Comparison of ENCODE assay signal across 7 mouse cellular contexts in genomic region chr13:52978321-52978981, GRCm38 (mm10). TPM values are rescaled to one million over a fixed set of nuclear protein-coding genes. Genes with fewer than 3 reads are reported as not detected.
DNase-seq lines count a peak whose midpoint lies in the region; ATAC-seq lines count a peak whose summit lies in the region.

No protein-coding gene starts in this region.

- no peaks in the 10 kb centered on the region for H3K9me3 ChIP-seq in forebrain, embryonic 10.5 days
- H3K9me3 ChIP-seq in hindbrain, embryonic 10.5 days = no peaks in the 10 kb centered on the region
- H3K9me3 ChIP-seq in limb, embryonic 13.5 days = no peaks in the 10 kb centered on the region
- H3K9me3 ChIP-seq in midbrain, embryonic 16.5 days (replicated peaks; ENCODE audit: control insufficient read depth, low read length, poor library complexity, severe bottlenecking) = no peaks in the 10 kb centered on the region

- peak overlapping the region; percentile 82 for H3K9ac ChIP-seq in limb, embryonic 13.5 days
- peak overlapping the region; percentile 95 for H3K9ac ChIP-seq in midbrain, embryonic 16.5 days (ENCODE audit: low read depth, low read length)

- no peaks in the 10 kb centered on the region for H3K36me3 ChIP-seq in forebrain, embryonic 10.5 days (replicated peaks)
- no peaks in the 10 kb centered on the region for H3K36me3 ChIP-seq in hindbrain, embryonic 10.5 days
- no peaks in the 10 kb centered on the region for H3K36me3 ChIP-seq in limb, embryonic 13.5 days
- H3K36me3 ChIP-seq in midbrain, embryonic 16.5 days (ENCODE audit: control insufficient read depth, insufficient read depth, low read length) = no peaks in the 10 kb centered on the region

- H3K4me2 ChIP-seq in limb, embryonic 13.5 days (replicated peaks) = peak overlapping the region; percentile 99
- H3K4me2 ChIP-seq in midbrain, embryonic 16.5 days (ENCODE audit: low read length) = peak overlapping the region; percentile 80

- peaks cover 70% of the 10 kb centered on the region for H3K4me1 ChIP-seq in forebrain, embryonic 10.5 days
- peaks cover 60% of the 10 kb centered on the region for H3K4me1 ChIP-seq in hindbrain, embryonic 10.5 days (replicated peaks)
- peaks cover 49% of the 10 kb centered on the region for H3K4me1 ChIP-seq in limb, embryonic 13.5 days
- H3K4me1 ChIP-seq in midbrain, embryonic 16.5 days (ENCODE audit: control insufficient read depth, insufficient read depth, low read length) = peaks cover 37% of the 10 kb centered on the region

- peak; percentile 16; the same call in 1 of the 2 replicates for ATAC-seq in limb, embryonic 13.5 days (ENCODE audit: low FRiP score, low read depth)
- peak; percentile 8; the same call in 1 of the 2 replicates for ATAC-seq in midbrain, embryonic 16.5 days

- H3K4me3 ChIP-seq in forebrain, embryonic 10.5 days = peak overlapping the region; percentile 85
- peak overlapping the region; percentile 71 for H3K4me3 ChIP-seq in hindbrain, embryonic 10.5 days
- H3K4me3 ChIP-seq in limb, embryonic 13.5 days = peak overlapping the region; percentile 88
- peak overlapping the region; percentile 91 for H3K4me3 ChIP-seq in midbrain, embryonic 16.5 days (ENCODE audit: low read depth, low read length)

- peak; percentile 57 for DNase-seq in MN1 (ENCODE audit: low spot score)
- peak; percentile 73 for DNase-seq in adrenal gland, postnatal 14 days
- DNase-seq in forebrain, embryonic 10.5 days (ENCODE audit: extremely low spot score, low spot score) = peak; percentile 50
- DNase-seq in hindbrain, embryonic 10.5 days (ENCODE audit: low spot score) = peak; percentile 64
- DNase-seq in thymus, postnatal 25 days = peak; percentile 11

- H3K27me3 ChIP-seq in forebrain, embryonic 10.5 days (ENCODE audit: poor library complexity, severe bottlenecking) = peaks cover 67% of the 10 kb centered on the region
- H3K27me3 ChIP-seq in hindbrain, embryonic 10.5 days (ENCODE audit: insufficient read depth, poor library complexity, severe bottlenecking) = peaks cover 33% of the 10 kb centered on the region
- peaks cover 12% of the 10 kb centered on the region for H3K27me3 ChIP-seq in limb, embryonic 13.5 days
- H3K27me3 ChIP-seq in midbrain, embryonic 16.5 days (ENCODE audit: control insufficient read depth, insufficient read depth, low read depth, low read length) = no peaks in the 10 kb centered on the region

- under 1% methylated on average over 64 of the region's 64 CpGs for WGBS in forebrain, embryonic 10.5 days
- WGBS in hindbrain, embryonic 10.5 days = 1% methylated on average over 64 of the region's 64 CpGs
- under 1% methylated on average over 58 of the region's 64 CpGs for WGBS in limb, embryonic 13.5 days
- WGBS in midbrain, embryonic 16.5 days = 1% methylated on average over 60 of the region's 64 CpGs

- H3K27ac ChIP-seq in forebrain, embryonic 10.5 days = peak overlapping the region; percentile 85
- H3K27ac ChIP-seq in hindbrain, embryonic 10.5 days = peak overlapping the region; percentile 91
- peak overlapping the region; percentile 69 for H3K27ac ChIP-seq in limb, embryonic 13.5 days
- peak overlapping the region; percentile 96 for H3K27ac ChIP-seq in midbrain, embryonic 16.5 days (ENCODE audit: low read length)

RNA-seq across cellular contexts. Expression of gene Nfil3, which starts 2.4 kb away (rescaled TPM):
- 49.1 and 87.9 TPM in 2 replicates for total RNA-seq in adrenal gland, postnatal 14 days (2021)
- polyA plus RNA-seq in forebrain, embryonic 10.5 days (2016; fragmentation: Nextera tagmentation; extraction: Ambion mirVana) = 13.4 and 15.3 TPM in 2 replicates
- 21.9 and 25.9 TPM in 2 replicates for polyA plus RNA-seq in hindbrain, embryonic 10.5 days (2016; fragmentation: Nextera tagmentation; extraction: Ambion mirVana)
- 23.4 and 26.9 TPM in 2 replicates for polyA plus RNA-seq in limb, embryonic 13.5 days (2015; fragmentation: Nextera tagmentation; extraction: Ambion mirVana)
- polyA plus RNA-seq in midbrain, embryonic 16.5 days (2015; fragmentation: Nextera tagmentation; extraction: Ambion mirVana) = 46.5 and 47.0 TPM in 2 replicates

RNA-seq across cellular contexts. Expression of gene Auh, which starts 49.0 kb away (rescaled TPM):
- 128 and 131 TPM in 2 replicates for total RNA-seq in adrenal gland, postnatal 14 days (2021)
- 26.8 and 31.0 TPM in 2 replicates for polyA plus RNA-seq in forebrain, embryonic 10.5 days (2016; fragmentation: Nextera tagmentation; extraction: Ambion mirVana)
- 38.3 and 44.5 TPM in 2 replicates for polyA plus RNA-seq in hindbrain, embryonic 10.5 days (2016; fragmentation: Nextera tagmentation; extraction: Ambion mirVana)
- 39.9 and 42.0 TPM in 2 replicates for polyA plus RNA-seq in limb, embryonic 13.5 days (2015; fragmentation: Nextera tagmentation; extraction: Ambion mirVana)
- 59.6 and 60.2 TPM in 2 replicates for polyA plus RNA-seq in midbrain, embryonic 16.5 days (2015; fragmentation: Nextera tagmentation; extraction: Ambion mirVana)

Comparison
In these comparisons a context has a peak if more than half of its experiments do, and no peak if none do; other contexts are left out.
1. Peak in every context shown above with its lines: DNase-seq, ATAC-seq, H3K4me3 ChIP-seq and H3K27ac ChIP-seq.
2. DNase-seq: peak in every context shown above with its lines; median percentile 73 in adrenal gland, postnatal 14 days; 64 in hindbrain, embryonic 10.5 days; 57 in MN1; 50 in forebrain, embryonic 10.5 days; 11 in thymus, postnatal 25 days.